Mouse (Mus musculus) bone marrow macrophage, adult 2 months (primary cell): Measurements from ENCODE around the gene Nav2. TPM values are rescaled to one million over a fixed set of nuclear protein-coding genes. Genes with fewer than 3 reads are reported as not detected.

Source experiments
- H3K27ac ChIP-seq: 2 replicates; pipeline ENCODE4 v1.5.1; 2012; ENCODE audit warnings: low read depth, low read length; ENCODE audit not compliant: insufficient read depth
- H3K4me1 ChIP-seq: 2 replicates; pipeline ENCODE4 v1.6.1; 2012; ENCODE audit warnings: low read length; ENCODE audit not compliant: control insufficient read depth, insufficient read depth
- H3K4me3 ChIP-seq: 2 replicates; pipeline ENCODE4 v1.5.1; 2012; ENCODE audit warnings: mild to moderate bottlenecking, low read length, moderate library complexity; ENCODE audit not compliant: insufficient read depth
- CTCF ChIP-seq: IDR thresholded peaks from 2 replicates; pipeline ENCODE4 v1.5.1; 2012; ENCODE audit warnings: low read depth, mild to moderate bottlenecking, low read length, moderate library complexity
- POLR2A ChIP-seq: IDR thresholded peaks from 2 replicates; pipeline ENCODE4 v1.6.1; 2012; ENCODE audit warnings: mild to moderate bottlenecking, low read depth, low read length, borderline replicate concordance
- polyA plus RNA-seq: library from polyadenylated mRNA; stranded (reverse); fragments of >200 nt; gene quantifications from 2 replicates; pipeline ENCODE4 v1.2.4, GENCODE M21; 2012; ENCODE audit not compliant: missing spikeins, insufficient read depth, insufficient read length

Gene Nav2
- polyA plus RNA-seq, 1 experiment: 22.2 TPM

DNA sequence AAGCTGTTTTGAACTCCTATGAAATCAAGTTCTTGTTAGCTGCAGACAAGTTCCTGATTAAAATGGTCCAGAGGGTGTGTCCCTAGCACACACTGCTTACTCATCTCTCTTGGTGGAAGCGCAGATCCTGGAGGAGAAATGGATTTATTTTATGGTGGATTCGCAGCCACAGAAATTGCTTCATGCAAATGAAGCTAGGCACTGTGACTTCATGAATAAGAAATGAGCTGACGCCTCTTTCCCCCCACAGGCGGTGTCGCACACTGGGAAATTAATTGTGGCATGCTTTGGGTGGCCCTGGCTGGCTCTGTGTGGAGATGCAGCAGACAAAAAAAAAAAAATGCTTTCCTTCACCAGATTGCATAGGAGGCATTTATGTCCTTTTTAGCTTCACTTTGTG is 170.4 kb downstream of the Nav2 start:
- Histone ChIP-seq H3K27ac (no peak overlapping the region), H3K4me1 (0 out of 2 replicates have a peak, but pooled peaks cover 3% of the 10 kb centered on the region), H3K4me3 (no peak overlapping the region)
- no peak for TF ChIP-seq CTCF
- no peak for TF ChIP-seq POLR2A

DNA sequence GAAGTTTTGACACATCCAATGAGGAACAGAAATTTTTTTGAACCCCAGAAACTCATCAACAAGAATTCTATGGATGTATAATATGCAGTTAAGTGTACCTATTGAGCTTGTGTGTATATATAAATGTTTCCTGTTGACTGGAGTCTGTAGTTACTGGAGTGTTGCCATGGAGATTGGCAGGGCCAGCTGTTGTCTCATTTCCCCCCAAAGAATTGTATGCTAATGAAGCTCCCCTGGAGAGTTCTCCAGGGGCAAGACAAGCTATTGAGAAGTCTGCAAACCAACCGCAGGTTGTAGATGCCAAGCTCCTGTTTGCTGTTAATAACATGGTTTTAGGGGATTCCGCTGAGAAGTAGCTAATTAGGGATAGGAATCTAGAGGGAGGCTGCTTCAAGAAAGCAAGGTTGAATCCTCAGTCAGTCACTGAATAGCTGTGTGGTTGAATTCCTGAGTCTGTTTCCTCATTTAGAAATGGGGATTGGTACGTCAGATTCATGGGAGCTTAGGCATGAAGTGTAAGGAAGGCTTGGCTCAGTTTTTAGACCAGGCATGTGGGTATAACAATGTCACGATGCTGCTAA is 174.2 kb downstream of the Nav2 start:
- Histone ChIP-seq H3K4me1 (0 out of 2 replicates have a peak, but pooled peaks cover 2% of the 10 kb centered on the region), H3K27ac (no peak overlapping the region), H3K4me3 (no peak overlapping the region)
- no peak for TF ChIP-seq CTCF
- no peak for TF ChIP-seq POLR2A

DNA sequence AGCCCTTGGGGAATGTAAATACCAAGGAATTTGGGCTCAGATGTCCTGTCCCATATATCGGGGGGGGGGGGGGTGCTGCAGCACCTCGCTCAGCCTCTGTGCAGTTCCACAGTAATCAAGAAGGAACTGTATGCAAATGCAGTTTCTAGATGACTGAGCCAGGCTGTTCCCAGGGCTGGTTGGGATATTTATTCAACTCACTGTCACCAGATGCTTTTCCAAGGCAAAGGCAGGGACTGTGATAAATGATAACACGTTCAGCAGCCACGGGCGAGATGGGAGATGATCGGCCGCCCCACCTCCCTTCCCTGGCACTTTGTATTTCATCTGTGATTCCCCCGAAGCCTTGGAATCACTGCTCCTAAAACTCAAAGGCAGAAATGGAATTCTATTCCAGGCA is 176.3 kb downstream of the Nav2 start:
- no peak for TF ChIP-seq POLR2A
- no peak for TF ChIP-seq CTCF
- H3K4me1 ChIP-seq: 0 out of 2 replicates have a peak, but pooled peaks cover 2% of the 10 kb centered on the region
- H3K27ac ChIP-seq: no peak overlapping the region
- H3K4me3 ChIP-seq: no peak overlapping the region

DNA sequence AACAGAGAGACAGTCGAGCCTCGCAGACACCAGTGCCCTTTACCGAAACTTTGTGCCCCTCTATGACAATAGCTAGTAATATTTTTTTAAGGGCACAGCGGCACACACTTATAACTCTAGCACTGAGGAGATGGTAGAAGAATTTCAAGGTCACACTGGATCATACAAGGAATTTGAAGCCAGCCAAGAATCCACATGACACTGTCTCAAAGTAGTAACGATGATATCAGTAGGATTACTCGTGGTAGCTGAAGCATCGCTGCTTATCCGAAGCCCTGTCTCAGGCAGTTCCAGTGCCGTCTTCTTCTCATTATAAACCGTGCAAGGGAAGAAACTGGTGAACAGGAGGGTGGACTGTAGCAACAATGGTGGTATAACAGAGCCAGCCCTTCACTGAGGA is 177.2 kb downstream of the Nav2 start:
- H3K4me1 ChIP-seq: 0 out of 2 replicates have a peak, but pooled peaks cover 2% of the 10 kb centered on the region
- no peak for TF ChIP-seq CTCF
- H3K27ac ChIP-seq: no peak overlapping the region
- no peak overlapping the region for H3K4me3 ChIP-seq

DNA sequence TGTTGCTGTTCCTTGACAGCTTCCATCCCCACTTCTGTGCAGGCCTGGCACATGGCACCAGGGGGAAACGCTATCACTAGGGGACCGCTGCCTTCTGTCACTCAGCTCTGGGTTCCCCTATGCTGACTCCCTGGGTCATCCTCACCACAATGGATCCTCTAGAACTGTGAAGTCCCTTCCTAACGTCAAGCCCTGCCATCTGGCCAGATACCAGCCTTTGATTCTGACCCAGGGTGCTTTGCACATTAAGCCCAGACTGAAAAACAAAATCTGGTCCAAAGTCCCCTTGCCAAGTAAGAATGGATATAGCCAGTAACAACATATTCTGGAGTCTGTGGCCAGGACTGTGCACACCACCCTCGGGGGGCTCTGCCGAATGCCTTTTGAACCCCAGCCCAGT is 178.6 kb downstream of the Nav2 start:
- Histone ChIP-seq H3K4me1 (0 out of 2 replicates have a peak, but pooled peaks cover 2% of the 10 kb centered on the region), H3K4me3 (no peak overlapping the region), H3K27ac (no peak overlapping the region)
- no peak for TF ChIP-seq CTCF
- no peak for TF ChIP-seq POLR2A

DNA sequence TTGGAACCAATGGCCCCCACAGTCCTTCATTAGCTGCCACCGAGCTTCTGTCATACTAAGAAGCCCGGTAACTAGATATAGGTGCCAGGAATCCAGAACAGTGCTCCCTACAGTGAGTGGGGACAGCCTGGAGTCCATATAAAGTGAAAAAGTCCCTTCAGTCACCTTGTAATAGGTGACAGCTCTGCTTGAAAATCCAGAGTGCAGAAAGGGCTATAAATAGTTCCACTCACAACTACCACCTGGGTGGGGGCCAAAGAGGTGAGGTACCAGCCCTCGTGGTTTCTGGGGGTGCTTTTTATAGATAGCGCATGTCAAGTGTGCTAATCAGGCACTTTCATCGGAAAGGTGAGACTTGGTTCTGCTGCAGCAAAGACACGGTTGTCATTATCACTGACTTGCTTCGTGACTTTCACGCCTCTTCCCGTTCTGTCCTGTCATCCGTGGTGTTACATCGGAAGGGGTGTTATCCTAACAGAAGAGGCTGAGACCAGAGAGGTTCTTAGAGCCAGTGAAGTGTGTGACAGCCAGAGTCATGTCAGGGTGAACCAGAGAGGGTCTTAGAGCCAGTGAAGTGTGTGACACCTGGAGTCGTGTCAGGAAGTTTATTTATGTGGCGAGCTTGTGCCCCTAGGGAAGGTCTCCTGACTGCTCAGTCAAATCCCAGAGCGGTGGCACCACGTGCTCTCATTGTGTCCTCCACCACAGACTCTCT is 179.8 kb downstream of the Nav2 start:
- TF ChIP-seq POLR2A: no peak
- no peak for TF ChIP-seq CTCF
- H3K27ac ChIP-seq: no peak overlapping the region
- H3K4me3 ChIP-seq: no peak overlapping the region
- peaks cover 2% of the 10 kb centered on the region; the same call in 1 of the 2 replicates for H3K4me1 ChIP-seq

DNA sequence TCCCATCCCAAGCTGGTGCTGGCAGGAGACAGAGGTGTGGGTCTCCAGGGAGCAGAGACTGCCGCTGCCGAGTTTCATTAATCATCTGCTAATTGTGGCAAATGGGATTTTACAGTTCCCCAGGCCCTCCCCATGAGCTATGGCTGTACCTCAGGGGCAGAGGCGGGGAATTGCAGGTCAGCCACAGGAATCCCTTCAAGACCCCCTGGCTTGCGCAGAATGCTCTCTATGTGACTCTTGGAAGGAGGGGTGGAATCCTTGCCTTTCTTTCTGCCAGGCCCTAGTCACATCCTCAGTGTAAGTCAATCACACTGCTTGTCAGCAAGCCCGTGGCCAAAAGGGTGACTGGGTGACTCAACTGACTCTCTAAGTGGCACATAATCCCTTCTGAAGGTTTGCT is 182.9 kb downstream of the Nav2 start:
- H3K4me3 ChIP-seq: no peak overlapping the region
- H3K4me1 ChIP-seq: peaks cover 5% of the 10 kb centered on the region; the same call in 1 of the 2 replicates
- no peak for TF ChIP-seq POLR2A
- no peak for TF ChIP-seq CTCF
- no peak overlapping the region for H3K27ac ChIP-seq

DNA sequence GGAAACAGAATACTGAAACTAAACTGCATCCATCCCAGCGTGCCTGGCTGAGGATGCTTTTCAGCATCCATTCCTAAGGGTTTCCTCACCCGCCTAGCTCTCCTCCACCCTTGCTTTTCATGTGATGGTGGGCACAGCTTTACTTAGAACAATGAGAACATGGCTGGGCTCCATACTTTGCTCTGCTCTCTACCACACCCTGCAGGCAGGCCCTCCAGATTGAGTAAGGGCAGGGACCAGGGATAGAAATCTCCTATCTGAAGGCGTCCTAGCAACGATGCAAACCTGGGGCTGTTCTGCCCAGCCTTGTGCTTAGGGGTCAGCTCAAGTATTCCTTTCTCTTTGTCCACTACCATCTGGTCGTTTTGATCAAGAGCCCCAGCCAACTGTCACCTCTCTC is 183.4 kb downstream of the Nav2 start:
- TF ChIP-seq POLR2A (no peak), CTCF (no peak)
- no peak overlapping the region for H3K4me3 ChIP-seq
- peaks cover 5% of the 10 kb centered on the region; the same call in 1 of the 2 replicates for H3K4me1 ChIP-seq
- no peak overlapping the region for H3K27ac ChIP-seq

DNA sequence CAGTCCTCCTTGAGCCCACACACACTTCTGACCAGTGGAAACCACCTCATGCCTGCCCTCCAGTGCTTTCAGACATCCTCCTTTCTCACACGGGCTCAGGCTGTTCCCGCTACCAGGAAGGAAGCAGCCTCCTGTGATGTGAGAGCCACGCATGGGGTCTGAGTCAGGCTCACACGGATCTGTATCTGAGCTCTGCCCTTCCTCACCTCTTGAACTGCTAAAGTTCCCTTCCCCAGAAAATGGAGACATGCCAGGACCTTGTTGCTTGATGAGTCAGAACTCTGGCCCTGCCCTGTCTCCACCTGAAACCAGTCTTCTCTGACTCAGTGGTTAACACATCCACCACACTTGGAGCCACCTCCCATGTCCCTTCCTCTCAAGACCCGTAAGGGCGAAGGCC is 185.1 kb downstream of the Nav2 start:
- peaks cover 5% of the 10 kb centered on the region; the same call in 1 of the 2 replicates for H3K4me1 ChIP-seq
- TF ChIP-seq POLR2A: no peak
- TF ChIP-seq CTCF: no peak
- H3K27ac ChIP-seq: no peak overlapping the region
- no peak overlapping the region for H3K4me3 ChIP-seq

DNA sequence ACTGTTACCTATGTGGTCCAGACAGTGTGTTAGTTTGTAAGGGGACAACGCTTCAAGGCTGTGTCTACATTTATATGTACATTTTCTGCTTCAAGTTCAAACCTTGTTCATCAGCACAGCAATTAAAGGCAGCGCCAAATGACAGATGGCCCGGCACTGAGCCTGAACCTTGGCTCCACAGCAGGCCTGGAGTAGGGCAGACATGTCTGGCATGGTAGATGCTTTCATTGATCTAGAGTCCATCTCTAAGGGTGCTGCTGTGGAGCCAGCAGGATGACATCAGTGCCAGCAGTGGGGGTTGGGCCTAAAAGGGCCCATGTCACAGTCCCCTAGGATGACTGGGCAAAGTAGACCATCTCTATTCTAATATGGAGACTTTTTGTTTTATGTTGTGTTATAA is 186.0 kb downstream of the Nav2 start:
- no peak overlapping the region for H3K27ac ChIP-seq
- no peak overlapping the region for H3K4me3 ChIP-seq
- TF ChIP-seq POLR2A: no peak
- no peak for TF ChIP-seq CTCF
- H3K4me1 ChIP-seq: peaks cover 5% of the 10 kb centered on the region; the same call in 1 of the 2 replicates
